Mouse (Mus musculus): ENCODE data around the gene E2f4. TPM values are rescaled to one million over a fixed set of nuclear protein-coding genes. Genes with fewer than 3 reads are reported as not detected.

E2f4 gene
- total and polyA plus RNA-seq, 3 experiments = 39.9 to 198 (median 51.0) TPM

GRCm38 (mm10) chr8:105275387-105275786 is 22.1 kb upstream of the E2f4 start (continued):
- TF ChIP-seq EP300 (IDR thresholded peaks at IDR 0.05; ENCODE audit: low read length) = no peak

GRCm38 (mm10) chr8:105275840-105276239 is 21.6 kb upstream of the E2f4 start, which contains the start of gene Nol3:
Nol3 (plus strand) TSS chr8:105276140.
- peaks cover 0 to 2% of the 10 kb centered on the region in 2 experiments; a peak in 1 of 4 replicates for H3K4me1 ChIP-seq (ENCODE audit: control insufficient read depth in 1 of 2, insufficient read depth in 2 of 2)
- H3K36me3 ChIP-seq (replicated peaks in 1 of 2; ENCODE audit: control insufficient read depth in 1 of 2, insufficient read depth in 1 of 2, low read length in 1 of 2) = peaks cover 0 to 28% of the 10 kb centered on the region in 2 experiments
- H3K4me2 ChIP-seq (ENCODE audit: insufficient read depth, low read depth, poor library complexity, severe bottlenecking) = no peak within 1 kb of the TSS
- no peak within 1 kb of the TSS for H3K27ac ChIP-seq (ENCODE audit: insufficient read depth, low read depth)
- dilution Hi-C loops (cut with MboI; ENCODE audit: extremely low pct_ligation_motif_present, extremely low pct_unique_long_range_greater_than_20kb, low sequenced_read_pairs) = no loop called here
- in situ Hi-C loops (cut with MboI; ENCODE audit: low pct_ligation_motif_present, low pct_unique_long_range_greater_than_20kb, low sequenced_read_pairs) = no loop called here
- H3K79me2 ChIP-seq (replicated peaks; ENCODE audit: control insufficient read depth, extremely low read depth, insufficient read depth, poor library complexity, severe bottlenecking) = no peaks in the 10 kb centered on the region
- no peak within 1 kb of the TSS for H3K9ac ChIP-seq (ENCODE audit: insufficient read depth, low read depth)
- no peak within 1 kb of the TSS for H3K4me3 ChIP-seq (replicated peaks in 1 of 3; ENCODE audit: low read depth in 2 of 3, low read length in 2 of 3, poor library complexity in 1 of 3)
- no peaks in the 10 kb centered on the region for H3K9me3 ChIP-seq (replicated peaks; ENCODE audit: low read length)
- no peak for TF ChIP-seq BHLHE40 (IDR thresholded peaks at IDR 0.05; ENCODE audit: low read depth, low read length)
- DNase-seq (ENCODE audit: extremely low read depth) = no peak
- no peaks in the 10 kb centered on the region for H3K27me3 ChIP-seq (replicated peaks)

GRCm38 (mm10) chr8:105276292-105277120 is 21.0 kb upstream of the E2f4 start:
- DNase-seq (ENCODE audit: extremely low read depth) = no peak
- in situ Hi-C loops (cut with MboI; ENCODE audit: low pct_ligation_motif_present, low pct_unique_long_range_greater_than_20kb, low sequenced_read_pairs) = no loop called here
- H3K4me2 ChIP-seq (ENCODE audit: insufficient read depth, low read depth, poor library complexity, severe bottlenecking) = no peak overlapping the region
- H3K27ac ChIP-seq (ENCODE audit: insufficient read depth, low read depth) = no peak overlapping the region
- H3K27me3 ChIP-seq (replicated peaks) = no peaks in the 10 kb centered on the region
- no peaks in the 10 kb centered on the region for H3K9me3 ChIP-seq (replicated peaks; ENCODE audit: low read length)
- no peak overlapping the region for H3K4me3 ChIP-seq (replicated peaks in 1 of 3; ENCODE audit: low read depth in 2 of 3, low read length in 2 of 3, poor library complexity in 1 of 3)
- no peak overlapping the region for H3K9ac ChIP-seq (ENCODE audit: insufficient read depth, low read depth)
- TF ChIP-seq CHD1 (IDR thresholded peaks at IDR 0.05; ENCODE audit: low read depth, low read length) (no peak), CHD2 (IDR thresholded peaks at IDR 0.05; ENCODE audit: low read length) (no peak), MXI1 (IDR thresholded peaks at IDR 0.05; ENCODE audit: low read depth, low read length) (no peak), JUN (IDR thresholded peaks at IDR 0.05; ENCODE audit: insufficient read depth, low read depth, low read length) (no peak), USF2 (conservative IDR thresholded peaks at IDR 0.05; ENCODE audit: low read depth, low read length) (no peak), ETS1 (conservative IDR thresholded peaks at IDR 0.05; ENCODE audit: low read depth, low read length) (no peak), JUND (conservative IDR thresholded peaks at IDR 0.05; ENCODE audit: low read depth, low read length) (no peak), EP300 (IDR thresholded peaks at IDR 0.05; ENCODE audit: low read length) (no peak), GABPA (IDR thresholded peaks at IDR 0.05; ENCODE audit: insufficient replicate concordance, low read depth, low read length) (no peak), PAX5 (IDR thresholded peaks at IDR 0.05; ENCODE audit: low read length) (no peak)
- dilution Hi-C loops (cut with MboI; ENCODE audit: extremely low pct_ligation_motif_present, extremely low pct_unique_long_range_greater_than_20kb, low sequenced_read_pairs) = no loop called here
- peaks cover 0 to 31% of the 10 kb centered on the region in 2 experiments for H3K36me3 ChIP-seq (replicated peaks in 1 of 2; ENCODE audit: control insufficient read depth in 1 of 2, insufficient read depth in 1 of 2, low read length in 1 of 2)
- H3K79me2 ChIP-seq (replicated peaks; ENCODE audit: control insufficient read depth, extremely low read depth, insufficient read depth, poor library complexity, severe bottlenecking) = no peaks in the 10 kb centered on the region
- H3K4me1 ChIP-seq (ENCODE audit: control insufficient read depth in 1 of 2, insufficient read depth in 2 of 2) = peaks cover 0 to 2% of the 10 kb centered on the region in 2 experiments; a peak in 1 of 4 replicates

All from CH12.LX (cell line).